Mouse (Mus musculus): ENCODE measurements at regions not wholly inside any gene's neighbourhood (a gene's known extent, or its start where the extent isn't known, plus 50 kb on each side); places are given as distances from the start of the nearest gene placed in this dataset.

DNA sequence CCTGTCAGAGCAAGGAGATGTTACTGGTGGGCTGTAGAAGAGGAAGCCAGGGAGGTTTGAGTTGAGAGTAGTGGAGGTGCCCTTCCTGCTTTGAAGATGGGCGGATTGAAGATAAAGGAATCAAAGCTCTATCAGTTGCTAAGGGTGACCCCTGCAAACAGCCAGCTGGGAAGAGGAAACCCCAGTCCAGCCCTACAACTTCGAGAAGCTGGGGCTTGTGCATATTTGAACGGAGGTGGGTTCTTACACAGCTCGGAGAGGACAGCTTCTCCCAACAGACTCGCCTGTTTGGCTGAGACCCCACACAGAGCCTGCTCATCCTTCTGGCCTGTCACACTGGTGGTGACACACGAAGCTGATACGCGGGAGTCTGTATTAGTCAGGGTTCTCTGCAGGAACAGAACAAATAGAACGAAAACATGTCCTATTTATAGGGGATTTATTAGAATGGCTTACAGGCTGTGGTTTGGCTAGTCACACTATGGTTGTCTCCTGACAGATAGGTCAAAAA lies 60.6 kb upstream of the Slc25a33 start:
- TF ChIP-seq CTCF (IDR thresholded peaks at IDR 0.05; ENCODE audit: borderline replicate concordance, extremely low read depth, insufficient read depth, insufficient read length): no peak
- TF ChIP-seq POLR2A (IDR thresholded peaks at IDR 0.05; ENCODE audit: borderline replicate concordance, extremely low read depth, insufficient read depth, insufficient read length, poor library complexity, severe bottlenecking): no peak
